Mouse (Mus musculus) bone marrow macrophage, adult 2 months (primary cell): ENCODE results near the gene Fam57b.

Experiments used
- CTCF ChIP-seq: IDR thresholded peaks from 2 replicates; pipeline ENCODE4 v1.5.1; 2012; ENCODE audit warnings: low read depth, mild to moderate bottlenecking, low read length, moderate library complexity
- POLR2A ChIP-seq: IDR thresholded peaks from 2 replicates; pipeline ENCODE4 v1.6.1; 2012; ENCODE audit warnings: mild to moderate bottlenecking, low read depth, low read length, borderline replicate concordance

DNA sequence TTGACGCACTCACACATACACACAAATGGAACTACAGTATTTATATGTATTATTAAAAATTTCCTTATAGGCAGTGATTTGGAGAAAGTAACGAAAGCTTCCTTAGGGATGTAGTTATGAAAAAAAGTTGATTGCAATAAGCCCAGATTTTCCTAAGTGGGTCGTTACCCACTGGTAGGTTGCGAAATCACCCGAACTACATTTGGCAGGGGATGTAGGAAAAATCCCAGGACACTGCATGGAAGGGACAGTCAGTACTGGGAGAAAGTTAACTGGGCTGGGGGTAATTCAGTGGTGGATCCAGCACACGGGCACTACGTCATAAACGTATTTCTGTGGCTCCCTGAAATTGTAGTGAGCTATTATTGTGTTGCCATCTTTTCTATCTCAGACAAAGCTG lies 19.0 kb downstream of the Fam57b start:
- TF ChIP-seq POLR2A = no peak
- TF ChIP-seq CTCF = no peak
